In genomic region chrX:99339081-99339876, GRCm38 (mm10) we compare ENCODE assay signal across 12 mouse cellular contexts.
A peak's percentile ranks its signal among the peaks of the same experiment; 100 is the strongest.
DNase-seq lines count a peak whose midpoint lies in the region; ATAC-seq and TF ChIP-seq lines count a peak whose summit lies in the region.
"Had no signal": no experiment of that assay in that cellular context is flagged by ENCODE, and none has a peak within 500 bp of the region (broad histone marks: within the 10 kb centered on the region; RNA-seq: fewer than 3 reads in every experiment).

No protein-coding gene starts in this region.

- H3K27ac ChIP-seq in intestine, postnatal 0 days (ENCODE audit: low read depth, low read length), result no peak overlapping the region
- no peak overlapping the region for H3K27ac ChIP-seq in midbrain, embryonic 11.5 days (ENCODE audit: low read depth, low read length)
- H3K27ac ChIP-seq: layer of hippocampus, adult 2 months; liver, embryonic 12.5 days had no signal

- no peak overlapping the region for H3K4me2 ChIP-seq in intestine, postnatal 0 days (replicated peaks; ENCODE audit: low read depth)
- H3K4me2 ChIP-seq in midbrain, embryonic 11.5 days, result no peak overlapping the region
- H3K4me2 ChIP-seq: liver, embryonic 12.5 days had no signal

- WGBS in intestine, postnatal 0 days, result 38% methylated on average over 6 of the region's 9 CpGs
- WGBS in midbrain, embryonic 11.5 days, result 27% methylated on average over 8 of the region's 9 CpGs

- H3K9ac ChIP-seq in intestine, postnatal 0 days (ENCODE audit: low read depth, low read length), result no peak overlapping the region
- H3K9ac ChIP-seq in midbrain, embryonic 11.5 days (ENCODE audit: low read length), result no peak overlapping the region
- H3K9ac ChIP-seq: liver, embryonic 12.5 days had no signal

- H3K27me3 ChIP-seq in intestine, postnatal 0 days (replicated peaks; ENCODE audit: control insufficient read depth, insufficient read depth, low read length), result no peaks in the 10 kb centered on the region
- H3K27me3 ChIP-seq in midbrain, embryonic 11.5 days (ENCODE audit: control insufficient read depth, insufficient read depth, low read length), result peaks cover 13% of the 10 kb centered on the region

- no peaks in the 10 kb centered on the region for H3K9me3 ChIP-seq in intestine, postnatal 0 days (ENCODE audit: control insufficient read depth)
- H3K9me3 ChIP-seq in midbrain, embryonic 11.5 days (ENCODE audit: control insufficient read depth, low read length), result no peaks in the 10 kb centered on the region
- H3K9me3 ChIP-seq: liver, embryonic 12.5 days had no signal

- DNase-seq in urinary bladder, postnatal 14 days (ENCODE audit: low spot score), result peak; percentile 26
- DNase-seq in urinary bladder, adult 2 months (ENCODE audit: low spot score), result no peak
- DNase-seq in midbrain, embryonic 11.5 days (ENCODE audit: low spot score, missing footprints), result no peak
- DNase-seq in thymus, postnatal 36 days, result no peak
- no peak for DNase-seq in right cerebral cortex, postnatal 4 days
- DNase-seq in thymus, postnatal 14 days, result no peak
- DNase-seq: cerebellum, adult 11 months had no signal

- TF ChIP-seq CTCF in intestine, postnatal 0 days (IDR thresholded peaks at IDR 0.05; ENCODE audit: low read depth), result peak; percentile 23

- H3K4me3 ChIP-seq in intestine, postnatal 0 days (ENCODE audit: low read depth, low read length), result no peak overlapping the region
- no peak overlapping the region for H3K4me3 ChIP-seq in midbrain, embryonic 11.5 days (ENCODE audit: low read depth, low read length)
- H3K4me3 ChIP-seq: layer of hippocampus, adult 2 months; liver, embryonic 12.5 days had no signal

- no peaks in the 10 kb centered on the region for H3K4me1 ChIP-seq in intestine, postnatal 0 days (replicated peaks; ENCODE audit: control insufficient read depth, insufficient read depth, low read length)
- H3K4me1 ChIP-seq in midbrain, embryonic 11.5 days (ENCODE audit: control insufficient read depth, insufficient read depth, low read length), result peaks cover 7% of the 10 kb centered on the region; the same call in 1 of the 2 replicates
- H3K4me1 ChIP-seq: liver, embryonic 12.5 days had no signal

- no peaks in the 10 kb centered on the region for H3K36me3 ChIP-seq in intestine, postnatal 0 days (ENCODE audit: control insufficient read depth, insufficient read depth)
- no peaks in the 10 kb centered on the region for H3K36me3 ChIP-seq in midbrain, embryonic 11.5 days (ENCODE audit: control insufficient read depth, insufficient read depth, low read length)
- H3K36me3 ChIP-seq: liver, embryonic 12.5 days had no signal

- no peak for ATAC-seq in intestine, postnatal 0 days
- peak; percentile 62 for ATAC-seq in midbrain, embryonic 11.5 days (ENCODE audit: low FRiP score)
- ATAC-seq in frontal cortex, adult (ENCODE audit: low TSS enrichment), result no peak
- ATAC-seq: CD4-positive, CD25-positive, alpha-beta regulatory T cell, adult 4 months; liver, embryonic 12.5 days had no signal
